Mouse (Mus musculus) ES-Bruce4 (cell line): Measurements from ENCODE around the gene Tapbpl.

Experiments used
- CTCF ChIP-seq: IDR thresholded peaks from one replicate; pipeline ENCODE4 v1.8.1; 2011; ENCODE audit warnings: low read depth, low read length
- EP300 ChIP-seq: IDR thresholded peaks from 2 replicates; pipeline ENCODE4 v1.6.1; 2011; ENCODE audit warnings: low read depth, low read length; ENCODE audit not compliant: insufficient read depth
- POLR2A ChIP-seq: IDR thresholded peaks from one replicate; pipeline ENCODE4 v1.8.1; 2011; ENCODE audit warnings: low read length; ENCODE audit not compliant: insufficient read depth

DNA sequence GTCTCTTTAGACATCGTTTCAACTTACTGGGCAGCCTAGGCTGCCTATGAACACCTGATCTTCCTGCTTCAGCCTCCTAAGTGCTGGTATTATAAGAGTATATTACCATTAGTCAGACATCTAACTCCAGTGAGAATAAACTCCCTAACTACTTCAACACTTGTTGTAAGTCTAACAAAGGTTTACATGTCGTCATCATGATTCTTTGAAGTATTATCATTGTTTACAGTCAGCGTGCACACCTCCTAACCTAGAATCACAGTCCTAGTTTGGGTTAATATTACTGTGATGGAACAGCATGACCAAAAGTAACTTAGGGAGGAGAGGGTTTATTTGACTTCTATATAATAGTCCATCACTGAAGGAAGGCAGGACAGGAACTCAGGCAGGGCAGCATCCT, 35.8 kb upstream of the Tapbpl start:
- TF ChIP-seq CTCF, result no peak
- TF ChIP-seq POLR2A, result no peak
- no peak for TF ChIP-seq EP300
